Mouse (Mus musculus): ENCODE data around the gene Sumf1.

GRCm38 (mm10) chr6:108070947-108071346, 114.4 kb downstream of the Sumf1 start:
- TF ChIP-seq CTCF (IDR thresholded peaks at IDR 0.05) (no peak), POLR2A (IDR thresholded peaks at IDR 0.05; ENCODE audit: insufficient read depth, low read depth, low read length) (no peak), EP300 (IDR thresholded peaks at IDR 0.05; ENCODE audit: insufficient read depth, low read depth, low read length) (no peak)
